Mouse (Mus musculus): ENCODE measurements around the gene Sec23b. TPM values are rescaled to one million over a fixed set of nuclear protein-coding genes. Genes with fewer than 3 reads are reported as not detected.

The Sec23b gene
- polyA plus RNA-seq, 1 experiment: 36.5 TPM

GRCm38 (mm10) chr2:144637204-144637603 lies 81.2 kb downstream of the Sec23b start:
- no peak overlapping the region for H3K4me3 ChIP-seq (ENCODE audit: insufficient read depth, low read length)
- no peak overlapping the region for H3K27ac ChIP-seq (ENCODE audit: insufficient read depth, low read depth, low read length)
- TF ChIP-seq POLR2A (IDR thresholded peaks at IDR 0.05; ENCODE audit: borderline replicate concordance, low read depth, low read length) (no peak), CTCF (IDR thresholded peaks at IDR 0.05; ENCODE audit: low read depth, low read length) (no peak)
- peaks cover 19% of the 10 kb centered on the region for H3K4me1 ChIP-seq (ENCODE audit: control insufficient read depth, insufficient read depth, low read length)

DNA sequence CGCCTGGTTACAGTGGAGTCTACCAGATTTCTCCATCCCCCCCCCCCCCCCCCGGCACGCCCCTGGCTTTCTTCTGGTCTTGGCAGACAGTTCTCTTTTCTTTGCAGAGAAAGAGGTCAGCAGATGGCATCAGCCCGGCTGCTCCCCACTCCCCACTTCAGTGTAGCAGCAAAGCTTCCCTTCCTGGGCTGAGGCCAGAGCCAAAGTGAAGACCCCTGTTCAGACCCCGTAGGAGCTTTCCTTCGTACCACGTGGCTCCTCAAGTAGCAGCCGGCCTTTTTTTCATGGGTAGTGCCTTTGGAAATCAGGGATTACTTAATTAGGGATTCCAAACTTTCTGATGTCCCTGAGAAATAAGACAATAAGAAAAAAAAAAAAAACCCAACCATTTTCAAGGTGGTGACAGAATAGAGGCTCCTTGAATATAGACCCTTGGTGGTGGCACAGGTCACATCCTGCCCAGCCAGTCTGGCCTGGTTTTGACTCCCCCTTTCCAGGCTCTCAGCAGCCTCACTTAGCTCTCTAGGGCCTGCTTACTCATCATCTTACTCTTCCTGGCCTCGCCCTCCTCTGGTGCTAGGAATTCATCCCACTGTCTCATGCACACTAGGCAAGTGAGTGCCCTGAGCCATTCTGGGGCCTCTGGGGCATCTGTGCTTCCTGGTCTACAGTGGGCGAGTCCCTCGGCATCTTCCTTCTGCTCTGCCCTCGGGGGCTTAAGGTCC lies 81.8 kb downstream of the Sec23b start:
- TF ChIP-seq CTCF (IDR thresholded peaks at IDR 0.05; ENCODE audit: low read depth, low read length) (no peak), POLR2A (IDR thresholded peaks at IDR 0.05; ENCODE audit: borderline replicate concordance, low read depth, low read length) (no peak)
- no peak overlapping the region for H3K4me3 ChIP-seq (ENCODE audit: insufficient read depth, low read length)
- H3K27ac ChIP-seq (ENCODE audit: insufficient read depth, low read depth, low read length): no peak overlapping the region
- H3K4me1 ChIP-seq (ENCODE audit: control insufficient read depth, insufficient read depth, low read length): peaks cover 21% of the 10 kb centered on the region

DNA sequence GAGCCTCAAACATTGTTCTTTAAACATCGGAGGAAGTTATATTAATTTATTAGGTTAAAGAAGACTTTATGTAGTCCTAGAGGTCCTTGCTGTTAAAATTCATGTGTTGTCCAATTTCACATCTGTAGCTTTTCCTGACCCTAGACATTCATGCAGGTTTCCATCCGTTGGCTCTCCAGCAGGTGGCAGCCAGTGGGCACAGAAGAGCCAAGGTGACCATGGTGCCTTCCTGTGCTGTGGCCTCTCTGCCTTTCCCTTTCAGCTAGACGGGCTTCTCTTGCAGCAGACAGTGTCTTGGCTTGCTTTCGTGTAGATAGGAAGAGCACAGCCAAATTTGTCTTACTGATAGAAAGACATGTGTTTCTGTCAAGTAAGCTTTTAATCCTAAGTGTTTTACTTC lies 82.7 kb downstream of the Sec23b start:
- TF ChIP-seq POLR2A (IDR thresholded peaks at IDR 0.05; ENCODE audit: borderline replicate concordance, low read depth, low read length) (no peak), CTCF (IDR thresholded peaks at IDR 0.05; ENCODE audit: low read depth, low read length) (no peak)
- peaks cover 21% of the 10 kb centered on the region for H3K4me1 ChIP-seq (ENCODE audit: control insufficient read depth, insufficient read depth, low read length)
- no peak overlapping the region for H3K4me3 ChIP-seq (ENCODE audit: insufficient read depth, low read length)
- H3K27ac ChIP-seq (ENCODE audit: insufficient read depth, low read depth, low read length): no peak overlapping the region

- no peak overlapping the region for H3K27ac ChIP-seq (ENCODE audit: insufficient read depth, low read depth, low read length)
- TF ChIP-seq CTCF (IDR thresholded peaks at IDR 0.05; ENCODE audit: low read depth, low read length): no peak
- TF ChIP-seq POLR2A (IDR thresholded peaks at IDR 0.05; ENCODE audit: borderline replicate concordance, low read depth, low read length): no peak
- peaks cover 21% of the 10 kb centered on the region for H3K4me1 ChIP-seq (ENCODE audit: control insufficient read depth, insufficient read depth, low read length)
- H3K4me3 ChIP-seq (ENCODE audit: insufficient read depth, low read length): no peak overlapping the region
These were observed 84.1 kb downstream of the Sec23b start for GRCm38 (mm10) chr2:144640101-144640500.

Other genes starting within 250 kb of the Sec23b start
- gene Ovol2, start 224.1 kb upstream of the Sec23b start, polyA plus RNA-seq (2012; ENCODE audit: insufficient read depth, insufficient read length, missing spikeins): not detected in 2 replicates
- gene Kat14, start 187.2 kb upstream of the Sec23b start, polyA plus RNA-seq (2012; ENCODE audit: insufficient read depth, insufficient read length, missing spikeins): 23.7 and 33.0 TPM in 2 replicates
- 3.6 TPM in 1 of 2 replicates, not detected in the other for gene Pet117, start 187.2 kb upstream of the Sec23b start, polyA plus RNA-seq (2012; ENCODE audit: insufficient read depth, insufficient read length, missing spikeins)
- gene Dzank1, start 28.8 kb upstream of the Sec23b start, polyA plus RNA-seq (2012; ENCODE audit: insufficient read depth, insufficient read length, missing spikeins): 1.1 and 1.4 TPM in 2 replicates
- gene Polr3f, start 28.5 kb upstream of the Sec23b start, polyA plus RNA-seq (2012; ENCODE audit: insufficient read depth, insufficient read length, missing spikeins): 13.6 and 15.0 TPM in 2 replicates
- 21.9 and 24.9 TPM in 2 replicates for gene Rbbp9, start 5.4 kb upstream of the Sec23b start, polyA plus RNA-seq (2012; ENCODE audit: insufficient read depth, insufficient read length, missing spikeins)
- 26.5 and 29.8 TPM in 2 replicates for gene Smim26, start 37.8 kb downstream of the Sec23b start, polyA plus RNA-seq (2012; ENCODE audit: insufficient read depth, insufficient read length, missing spikeins)
- gene Dtd1, start 43.7 kb downstream of the Sec23b start, polyA plus RNA-seq (2012; ENCODE audit: insufficient read depth, insufficient read length, missing spikeins): 9.0 and 10.8 TPM in 2 replicates

Data from bone marrow macrophage, adult 2 months (primary cell).